ENCODE assay signal across 9 mouse cellular contexts in the genomic region with DNA sequence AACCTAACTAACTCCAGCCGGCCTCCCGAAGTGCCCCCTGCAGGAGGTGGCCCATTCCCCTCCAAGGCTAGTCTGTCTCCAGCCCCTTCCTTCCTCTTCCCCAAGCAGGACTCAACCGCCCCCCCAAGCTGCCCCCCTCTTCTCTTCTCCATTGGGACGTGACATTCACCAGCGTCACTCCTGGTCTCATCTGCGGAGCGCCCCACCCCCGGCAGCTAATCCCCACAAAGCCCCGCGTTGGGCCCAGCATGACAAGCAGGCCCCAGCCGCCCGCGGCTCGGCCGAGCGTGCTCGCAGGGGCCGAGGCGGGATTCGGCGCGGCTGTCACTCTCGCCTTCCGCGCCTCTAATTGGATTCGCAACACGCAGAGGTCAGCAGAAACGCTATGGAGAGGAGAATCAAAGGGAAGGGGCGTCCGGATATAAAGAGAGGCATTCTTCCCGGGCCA.
DNase-seq lines count a peak whose midpoint lies in the region; ATAC-seq lines count a peak whose summit lies in the region.
"Had no signal": no experiment of that assay in that cellular context is flagged by ENCODE, and none has a peak within 500 bp of the region (broad histone marks: within the 10 kb centered on the region; RNA-seq: fewer than 3 reads in every experiment).

No protein-coding gene starts in this region.

- peak overlapping the region; percentile 82 for H3K4me2 ChIP-seq in heart, embryonic 14.5 days (ENCODE audit: low read length)
- peak overlapping the region; percentile 62 for H3K4me2 ChIP-seq in limb, embryonic 12.5 days
- H3K4me2 ChIP-seq in neural tube, embryonic 11.5 days (ENCODE audit: low read depth): peak overlapping the region; percentile 42

- H3K4me3 ChIP-seq in heart, embryonic 10.5 days: peak overlapping the region; percentile 57
- H3K4me3 ChIP-seq in heart, embryonic 14.5 days (ENCODE audit: control insufficient read depth in 1 of 2, insufficient read depth in 1 of 2, low read depth in 1 of 2, low read length in 2 of 2): peak overlapping the region; percentile 30 to 36
- peak overlapping the region; percentile 27 for H3K4me3 ChIP-seq in limb, embryonic 12.5 days (replicated peaks)
- H3K4me3 ChIP-seq in neural tube, embryonic 11.5 days (ENCODE audit: low read depth, low read length): 0 out of 2 replicates have a peak overlapping the region, but pooled peaks have one; percentile 10

- no peak for DNase-seq in heart, embryonic 10.5 days (ENCODE audit: low spot score)
- no peak for DNase-seq in heart, adult 8-10 months (ENCODE audit: low spot score)
- peak; percentile 61 for DNase-seq in brain, adult 2 months (ENCODE audit: low read depth, low spot score)
- peak; percentile 92 for DNase-seq in neural tube, embryonic 11.5 days (ENCODE audit: low spot score)
- DNase-seq in spleen, adult 12 weeks (ENCODE audit: low spot score): no peak
- no peak for DNase-seq in gastrocnemius, postnatal 10 days

- H3K27me3 ChIP-seq in heart, embryonic 10.5 days (ENCODE audit: insufficient read depth, poor library complexity, severe bottlenecking): peaks cover 70% of the 10 kb centered on the region
- peaks cover 49% of the 10 kb centered on the region for H3K27me3 ChIP-seq in heart, embryonic 14.5 days (ENCODE audit: control insufficient read depth, insufficient read depth, low read length)
- H3K27me3 ChIP-seq in limb, embryonic 12.5 days: peaks cover 63% of the 10 kb centered on the region
- H3K27me3 ChIP-seq in neural tube, embryonic 11.5 days (ENCODE audit: control insufficient read depth, insufficient read depth, low read length): no peaks in the 10 kb centered on the region

- peak overlapping the region; percentile 84 for H3K27ac ChIP-seq in heart, embryonic 10.5 days
- H3K27ac ChIP-seq in heart, embryonic 14.5 days (replicated peaks in 1 of 2; ENCODE audit: control insufficient read depth in 1 of 2, insufficient read depth in 1 of 2, low read depth in 2 of 2, low read length in 2 of 2): no peak overlapping the region
- H3K27ac ChIP-seq in limb, embryonic 12.5 days: 0 out of 2 replicates have a peak overlapping the region, but pooled peaks have one; percentile 25
- peak overlapping the region; percentile 98 for H3K27ac ChIP-seq in neural tube, embryonic 11.5 days (ENCODE audit: low read depth, low read length)

- under 1% methylated on average over 31 of the region's 31 CpGs for WGBS in heart, embryonic 10.5 days
- WGBS in heart, embryonic 14.5 days: under 1% methylated on average over 31 of the region's 31 CpGs
- 2% methylated on average over 31 of the region's 31 CpGs for WGBS in limb, embryonic 12.5 days
- WGBS in neural tube, embryonic 11.5 days: under 1% methylated on average over 31 of the region's 31 CpGs

- H3K36me3 ChIP-seq in heart, embryonic 10.5 days: 0 out of 2 replicates have a peak, but pooled peaks cover 3% of the 10 kb centered on the region
- H3K36me3 ChIP-seq in heart, embryonic 14.5 days (ENCODE audit: control insufficient read depth, insufficient read depth, low read length): no peaks in the 10 kb centered on the region
- peaks cover 5% of the 10 kb centered on the region; the same call in 1 of the 2 replicates for H3K36me3 ChIP-seq in limb, embryonic 12.5 days
- no peaks in the 10 kb centered on the region for H3K36me3 ChIP-seq in neural tube, embryonic 11.5 days (ENCODE audit: control insufficient read depth, insufficient read depth, low read length)
- H3K36me3 ChIP-seq: G1E had no signal

- peaks cover 52% of the 10 kb centered on the region for H3K4me1 ChIP-seq in heart, embryonic 10.5 days
- H3K4me1 ChIP-seq in heart, embryonic 14.5 days (ENCODE audit: control insufficient read depth in 2 of 2, insufficient read depth in 2 of 2, low read length in 2 of 2): peaks cover 12 to 14% of the 10 kb centered on the region in 2 experiments
- H3K4me1 ChIP-seq in limb, embryonic 12.5 days (replicated peaks): peaks cover 62% of the 10 kb centered on the region
- H3K4me1 ChIP-seq in neural tube, embryonic 11.5 days (ENCODE audit: control insufficient read depth, insufficient read depth, low read length): peaks cover 59% of the 10 kb centered on the region

- no peaks in the 10 kb centered on the region for H3K9me3 ChIP-seq in heart, embryonic 10.5 days
- no peaks in the 10 kb centered on the region for H3K9me3 ChIP-seq in heart, embryonic 14.5 days (ENCODE audit: control insufficient read depth, low read length)
- no peaks in the 10 kb centered on the region for H3K9me3 ChIP-seq in limb, embryonic 12.5 days
- no peaks in the 10 kb centered on the region for H3K9me3 ChIP-seq in neural tube, embryonic 11.5 days (ENCODE audit: control insufficient read depth, low read length)
- H3K9me3 ChIP-seq: G1E had no signal

- H3K9ac ChIP-seq in heart, embryonic 14.5 days (ENCODE audit: low read length): peak overlapping the region; percentile 71
- peak overlapping the region; percentile 40 for H3K9ac ChIP-seq in limb, embryonic 12.5 days (replicated peaks)
- H3K9ac ChIP-seq in neural tube, embryonic 11.5 days (ENCODE audit: low read length): peak overlapping the region; percentile 47

- 0 out of 2 replicates have a peak, but pooled peaks have one; percentile 27 for ATAC-seq in heart, embryonic 14.5 days (ENCODE audit: insufficient number of reproducible peaks, insufficient read depth, low FRiP score, low read depth)
- peak; percentile 18; the same call in 1 of the 2 replicates for ATAC-seq in limb, embryonic 12.5 days (ENCODE audit: insufficient number of reproducible peaks, insufficient read depth, low FRiP score, low TSS enrichment, low read depth)
- ATAC-seq in neural tube, embryonic 11.5 days (ENCODE audit: insufficient read depth, low FRiP score, low TSS enrichment): peak; percentile 69

Comparison
In these comparisons a context has a peak if more than half of its experiments do, and no peak if none do; other contexts are left out.
1. H3K27ac ChIP-seq: peak in heart, embryonic 10.5 days (single experiment), limb, embryonic 12.5 days (single experiment) and neural tube, embryonic 11.5 days (single experiment); none in heart, embryonic 14.5 days (0 of 2).
2. DNase-seq: peak in brain, adult 2 months (single experiment) and neural tube, embryonic 11.5 days (single experiment); none in heart, embryonic 10.5 days (single experiment), heart, adult 8-10 months (single experiment), spleen, adult 12 weeks (single experiment) and gastrocnemius, postnatal 10 days (single experiment).
3. ATAC-seq: peak in every context shown above with its lines; median percentile 69 in neural tube, embryonic 11.5 days; 27 in heart, embryonic 14.5 days; 18 in limb, embryonic 12.5 days.
4. Peak in every context shown above with its lines, with median percentiles within 50 percentile points of each other: H3K4me3 ChIP-seq, H3K4me2 ChIP-seq and H3K9ac ChIP-seq.